Mouse (Mus musculus) cerebellum, adult 2 months (tissue): ENCODE measurements at regions not wholly inside any gene's neighbourhood (a gene's known extent, or its start where the extent isn't known, plus 50 kb on each side); places are given as distances from the start of the nearest gene placed in this dataset.
A peak's percentile ranks its signal among the peaks of the same experiment; 100 is the strongest.

Experiments
- DNase-seq, 2 experiments: peaks; one replicate each; pipeline ENCODE4 v3.0.0; 2021
- H3K27ac ChIP-seq: fragments of 200-500 bp; 2 replicates; pipeline ENCODE4 v1.5.1; 2012; ENCODE audit warnings: low read length, control low read depth, inconsistent platforms; ENCODE audit not compliant: insufficient read depth
- H3K27me3 ChIP-seq: fragments of 200-500 bp; 2 replicates; pipeline ENCODE4 v1.6.1; 2012; ENCODE audit warnings: inconsistent platforms, mild to moderate bottlenecking, low read length, moderate library complexity; ENCODE audit not compliant: control insufficient read depth, insufficient read depth
- H3K4me1 ChIP-seq: fragments of 200-500 bp; 2 replicates; pipeline ENCODE4 v1.6.1; 2011; ENCODE audit warnings: low read length; ENCODE audit not compliant: control insufficient read depth, insufficient read depth
- H3K4me3 ChIP-seq: fragments of 200-500 bp; replicated peaks from 2 replicates; pipeline ENCODE3; 2011; ENCODE audit warnings: mild to moderate bottlenecking, low read depth, low read length, control low read depth; ENCODE audit not compliant: insufficient read depth
- CTCF ChIP-seq: fragments of 200-500 bp; IDR thresholded peaks from 2 replicates; pipeline ENCODE4 v1.5.1; 2011; ENCODE audit warnings: low read depth, mild to moderate bottlenecking, control low read depth, low read length, moderate library complexity, borderline replicate concordance; ENCODE audit not compliant: insufficient read depth
- POLR2A ChIP-seq: fragments of 200-500 bp; IDR thresholded peaks from 2 replicates; pipeline ENCODE4 v1.6.1; 2011; ENCODE audit warnings: low read length, control low read depth, borderline replicate concordance; ENCODE audit not compliant: insufficient read depth
- WGBS: fragments of 180-500 bp; shearing (Covaris S2); methylation state at CpG from one replicate; pipeline ENCODE4 v1.1.7; 2018; 5-methylcytosine and 5-hydroxymethylcytosine counted together

DNA sequence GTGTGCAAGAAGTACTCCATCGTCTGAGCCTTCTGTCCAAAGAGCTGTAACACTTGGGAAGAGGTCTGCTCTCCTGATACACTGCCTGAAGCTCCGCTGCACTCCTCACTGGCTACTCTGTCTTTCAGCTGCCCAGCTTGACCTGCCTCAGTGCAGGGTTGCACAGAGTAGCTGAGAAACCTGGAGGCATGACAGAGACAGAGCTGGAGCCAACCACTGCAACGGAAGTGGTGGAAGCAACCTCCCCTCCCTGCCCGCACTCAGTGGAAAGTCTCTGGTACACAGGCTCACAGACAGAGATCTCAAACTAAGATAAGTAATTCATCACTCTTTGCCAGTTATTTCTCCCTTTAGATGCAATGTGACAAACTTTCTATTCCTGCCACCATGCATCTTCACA, 1638.4 kb downstream of the Kcnt2 start:
- Histone ChIP-seq H3K27ac (no peak overlapping the region), H3K4me1 (no peaks in the 10 kb centered on the region), H3K27me3 (no peaks in the 10 kb centered on the region), H3K4me3 (no peak overlapping the region)
- 77% methylated on average over 4 of the region's 4 CpGs for WGBS
- TF ChIP-seq POLR2A (no peak), CTCF (no peak)
- DNase-seq = no peak

DNA sequence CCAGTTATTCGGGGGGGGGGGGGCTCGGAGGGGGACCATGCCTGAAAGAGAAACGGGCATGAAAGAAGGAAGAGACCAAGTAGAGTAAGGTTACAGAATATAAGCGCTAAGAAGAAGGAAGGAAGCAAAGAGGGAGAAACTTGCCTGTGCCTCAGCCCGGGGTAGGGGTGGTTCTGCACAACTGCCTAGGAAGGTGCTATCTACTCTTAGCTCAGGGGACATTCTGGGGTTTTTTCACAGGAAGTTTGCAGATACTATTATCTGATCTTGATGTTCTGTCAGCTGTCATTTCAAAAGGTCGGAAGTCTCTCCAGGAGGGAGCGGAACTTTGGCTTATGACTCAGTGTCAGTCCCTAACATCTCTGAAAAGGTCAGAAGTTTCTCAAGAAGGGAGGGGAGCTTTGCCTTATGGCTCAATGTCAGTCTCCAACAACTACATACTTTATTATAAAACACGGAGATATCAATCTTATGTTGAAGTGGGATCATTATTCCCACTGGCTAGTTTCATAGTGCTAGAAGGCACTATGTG, 1652.0 kb downstream of the Kcnt2 start:
- DNase-seq = no peak
- H3K27ac ChIP-seq = no peak overlapping the region
- H3K4me3 ChIP-seq = no peak overlapping the region
- WGBS = 86% methylated on average over 8 of the region's 8 CpGs
- H3K27me3 ChIP-seq = no peaks in the 10 kb centered on the region
- TF ChIP-seq CTCF = no peak
- TF ChIP-seq POLR2A = no peak
- no peaks in the 10 kb centered on the region for H3K4me1 ChIP-seq

DNA sequence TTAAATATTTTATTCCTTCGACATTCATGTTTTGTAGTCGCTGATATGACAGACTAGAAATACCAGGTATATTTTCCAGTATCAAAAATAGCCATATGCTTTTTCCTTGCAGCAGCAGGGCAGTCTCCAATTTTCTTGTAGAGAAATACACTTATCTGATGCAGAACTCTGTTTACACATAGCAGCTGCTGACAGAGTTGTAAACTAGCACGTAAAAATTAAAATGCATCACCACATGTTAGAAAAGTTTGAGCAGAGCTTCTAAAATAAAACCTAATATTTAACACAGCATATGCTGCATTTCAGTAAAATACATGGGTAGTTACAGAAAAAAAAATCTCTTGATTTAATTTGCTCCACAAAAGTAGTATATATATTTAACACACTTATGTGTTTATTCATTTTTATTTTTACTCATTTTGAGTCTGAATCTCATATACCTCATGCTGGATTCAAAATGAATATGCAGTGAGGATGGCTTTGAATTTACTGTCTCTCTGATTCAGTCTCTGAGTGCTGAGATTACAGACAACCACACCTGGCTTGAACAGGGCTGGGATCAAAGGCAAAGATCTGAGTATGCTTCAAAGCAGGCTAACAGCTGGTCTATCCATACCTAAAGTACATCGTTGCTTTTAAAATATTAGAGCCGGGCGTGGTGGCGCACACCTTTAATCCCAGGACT, 1665.9 kb downstream of the Kcnt2 start:
- WGBS = 91% methylated on average over 7 of the region's 7 CpGs
- no peak for DNase-seq
- Histone ChIP-seq H3K4me1 (no peaks in the 10 kb centered on the region), H3K27me3 (no peaks in the 10 kb centered on the region), H3K4me3 (no peak overlapping the region), H3K27ac (no peak overlapping the region)
- TF ChIP-seq POLR2A (no peak), CTCF (no peak)

DNA sequence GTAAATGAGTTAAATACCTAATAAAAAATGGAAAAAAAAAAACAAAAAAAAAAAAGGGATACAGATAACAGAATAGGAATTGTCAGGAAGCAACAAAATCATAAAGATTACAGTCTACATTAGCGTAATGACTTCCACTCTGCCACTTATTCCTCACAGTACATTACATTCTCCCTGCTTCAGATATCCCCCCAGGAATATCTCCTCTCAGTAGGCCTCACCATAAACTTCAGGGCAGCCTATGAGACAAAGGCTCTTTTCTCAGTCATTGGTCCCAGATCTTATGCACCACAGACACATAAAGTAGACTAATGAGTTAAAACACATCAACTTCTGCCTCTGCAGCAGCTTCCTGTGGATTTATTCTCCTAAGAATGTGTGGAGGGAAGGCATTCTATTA, 1680.2 kb downstream of the Kcnt2 start:
- TF ChIP-seq CTCF = no peak
- TF ChIP-seq POLR2A = no peak
- H3K27me3 ChIP-seq = no peaks in the 10 kb centered on the region

DNA sequence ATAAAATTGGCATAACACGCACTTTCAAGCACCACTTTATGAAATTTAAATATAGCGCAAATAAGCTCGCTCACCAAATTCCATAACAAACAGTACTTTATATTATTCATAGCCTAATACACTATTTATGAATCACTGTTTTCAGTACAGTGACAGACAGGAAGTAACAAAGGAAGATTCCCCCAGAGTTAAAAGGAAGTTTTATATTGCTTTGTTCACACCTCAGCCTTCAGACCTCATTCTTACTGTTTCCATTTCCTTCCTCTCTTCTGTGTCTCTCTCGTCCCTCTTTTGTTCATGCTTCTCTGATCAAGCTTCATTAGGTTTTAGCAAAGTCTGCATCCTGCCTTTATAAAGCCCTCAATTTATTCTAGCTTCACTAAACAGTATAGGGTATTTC, 1680.8 kb downstream of the Kcnt2 start:
- Histone ChIP-seq H3K27ac (no peak overlapping the region), H3K4me3 (no peak overlapping the region), H3K4me1 (no peaks in the 10 kb centered on the region), H3K27me3 (no peaks in the 10 kb centered on the region)
- no peak for DNase-seq
- TF ChIP-seq POLR2A (no peak), CTCF (no peak)
- WGBS = 71% methylated on average over 4 of the region's 4 CpGs

More for the DNA sequence above, 1680.2 kb downstream of the Kcnt2 start:
- no peak overlapping the region for H3K4me3 ChIP-seq
- no peak for DNase-seq
- no peak overlapping the region for H3K27ac ChIP-seq
- 92% methylated on average over 1 of the region's 1 CpGs for WGBS
- no peaks in the 10 kb centered on the region for H3K4me1 ChIP-seq

DNA sequence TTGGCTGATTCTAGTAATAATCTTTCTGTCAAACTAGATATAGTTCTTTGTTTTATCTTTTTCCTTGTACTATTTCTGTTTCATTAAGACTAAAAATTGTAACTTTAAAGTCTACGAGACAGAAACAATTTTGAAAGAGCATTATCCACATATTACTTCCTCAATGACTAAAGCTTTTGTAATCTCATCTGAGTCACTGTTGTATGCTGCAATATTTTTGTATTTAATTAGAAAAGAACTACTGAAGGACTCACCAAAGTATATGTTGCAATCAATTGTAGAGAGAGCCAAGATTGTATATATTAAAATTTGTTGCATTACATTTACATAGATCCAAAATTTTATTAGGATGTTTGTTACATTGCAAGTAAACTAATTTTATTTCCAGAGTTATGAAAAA, 1692.4 kb upstream of the B3galt2 start:
- DNase-seq = no peak
- Histone ChIP-seq H3K27ac (no peak overlapping the region), H3K4me3 (no peak overlapping the region), H3K27me3 (no peaks in the 10 kb centered on the region), H3K4me1 (no peaks in the 10 kb centered on the region)
- 89% methylated on average over 1 of the region's 1 CpGs for WGBS
- TF ChIP-seq CTCF = no peak
- no peak for TF ChIP-seq POLR2A

DNA sequence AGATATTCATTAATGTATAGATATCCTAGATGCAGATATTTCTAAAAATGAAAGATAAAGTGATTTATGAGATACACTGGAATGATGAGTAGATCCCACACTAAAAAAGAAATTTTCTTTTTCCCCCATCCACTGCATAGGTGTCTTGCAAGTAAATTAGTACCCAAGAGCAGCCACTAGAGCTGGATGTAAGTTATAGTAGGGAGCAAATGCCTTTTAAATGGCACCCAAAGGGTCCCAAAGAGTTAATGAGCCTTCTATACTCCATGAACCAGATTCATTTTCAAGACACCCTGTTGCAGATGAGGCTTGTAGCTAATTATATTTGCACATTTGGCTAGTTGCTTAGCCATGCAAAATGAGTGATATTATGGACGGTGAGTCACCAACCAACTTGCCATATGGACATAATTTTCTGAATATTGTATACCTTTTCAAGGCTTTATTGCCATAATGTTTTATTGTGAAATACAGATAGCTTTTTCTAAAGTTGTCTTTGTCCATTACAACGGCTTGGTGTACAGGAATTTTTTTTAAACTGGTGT, 1686.1 kb upstream of the B3galt2 start:
- Histone ChIP-seq H3K27ac (no peak overlapping the region), H3K4me3 (no peak overlapping the region), H3K27me3 (no peaks in the 10 kb centered on the region), H3K4me1 (no peaks in the 10 kb centered on the region)
- DNase-seq = no peak
- 57% methylated on average over 2 of the region's 2 CpGs for WGBS
- TF ChIP-seq POLR2A (no peak), CTCF (no peak)

DNA sequence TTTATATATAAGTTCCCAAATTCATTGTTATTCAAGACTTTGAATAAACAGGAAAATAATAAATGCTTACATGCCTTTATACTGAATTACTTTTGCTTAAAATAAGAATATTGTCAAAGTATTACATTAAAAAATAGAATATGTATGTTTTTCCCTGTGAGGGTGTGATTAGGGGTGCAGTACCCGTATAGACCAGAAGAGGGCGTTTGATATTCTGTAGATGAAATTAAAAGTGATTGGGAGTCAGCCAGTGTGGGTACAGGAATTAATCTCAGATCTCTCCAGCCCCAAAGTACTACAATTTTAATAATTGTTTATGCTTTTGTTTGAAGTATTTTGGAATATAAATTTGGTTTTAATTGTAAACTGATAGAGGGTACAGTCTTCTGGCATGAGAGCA, 1678.7 kb upstream of the B3galt2 start:
- H3K27ac ChIP-seq = no peak overlapping the region
- no peaks in the 10 kb centered on the region for H3K4me1 ChIP-seq
- WGBS = under 1% methylated on average over 2 of the region's 2 CpGs
- peak in 1 of 2 experiments; percentile 5 for DNase-seq
- H3K4me3 ChIP-seq = no peak overlapping the region
- H3K27me3 ChIP-seq = no peaks in the 10 kb centered on the region
- no peak for TF ChIP-seq POLR2A
- TF ChIP-seq CTCF = 0 out of 2 replicates have a peak, but pooled peaks have one; percentile 4
